Mouse (Mus musculus) layer of hippocampus, adult 18-20 months (tissue): ENCODE results near the gene Scgb1b2. TPM values are rescaled to one million over a fixed set of nuclear protein-coding genes. Genes with fewer than 3 reads are reported as not detected.

ENCODE experiments used
- DNase-seq, 2 experiments: peaks; one replicate each; pipeline ENCODE4 v3.0.0; 2022; ENCODE audit warnings: low spot score in 2 of 2
- long read RNA-seq: library from polyadenylated mRNA; stranded (forward); transcript quantifications from one replicate; pipeline ENCODE4 v2.0.0, GENCODE M21; 2021
- total RNA-seq, 2 experiments: library from RNA; stranded (reverse); gene quantifications; 2 replicates each; pipeline ENCODE4 v1.2.3; 2021

Gene Scgb1b2
- not detected for total RNA-seq
- long read RNA-seq: 0 reads

DNA sequence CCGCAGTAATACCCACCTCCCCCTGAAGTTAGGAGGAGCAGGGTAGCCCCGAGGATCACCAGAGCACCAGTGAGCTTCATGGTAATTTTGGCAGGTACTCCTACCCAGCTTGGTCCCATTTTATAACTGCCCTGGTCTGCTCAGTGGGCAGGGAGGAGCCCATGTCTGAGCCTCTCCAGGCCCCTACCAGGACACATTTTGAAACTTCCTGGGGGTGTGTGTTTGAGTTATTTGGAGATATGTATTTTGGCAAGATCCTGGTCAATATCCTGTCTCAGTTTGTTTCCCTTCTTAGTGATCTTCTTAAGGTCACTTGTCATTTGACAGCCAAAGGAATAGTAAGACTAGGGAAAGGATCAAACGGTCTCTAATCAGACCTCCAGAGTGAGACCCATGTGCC lies at the start of gene Scgb1b2:
Scgb1b2 (minus strand) TSS at position 101 of the 400 bp plus-strand sequence.
- no peak for DNase-seq

- no peak for DNase-seq
Measured at GRCm38 (mm10) chr7:31290208-31290607, 1.4 kb downstream of the Scgb1b2 start, which contains the start of gene Scgb2b2. Gene Scgb2b2 (plus strand): TSS chr7:31290508.

Other genes starting within 250 kb of the Scgb1b2 start
- gene Fxyd5, start 249.3 kb downstream of the Scgb1b2 start, total RNA-seq: 10 to 100 TPM; 16.8 to 21.5 TPM
- 100 to 1,000 TPM in 1 of 2 experiments, 10 to 100 TPM in 1; 87.4 to 103 TPM for gene Fxyd7, start 240.4 kb downstream of the Scgb1b2 start, total RNA-seq
- gene Fxyd1, start 234.6 kb downstream of the Scgb1b2 start, total RNA-seq: 100 to 1,000 TPM; 113 to 114 TPM
- gene Lgi4, start 232.5 kb downstream of the Scgb1b2 start, total RNA-seq: 10 to 100 TPM; 37.9 to 40.4 TPM
- under 1 TPM; 0.58 to 0.92 TPM for gene Fxyd3, start 215.1 kb downstream of the Scgb1b2 start, total RNA-seq
- gene Hpn, start 176.5 kb downstream of the Scgb1b2 start, total RNA-seq: 1 to 10 TPM; 4.3 to 7.0 TPM
- gene Scn1b, start 164.8 kb downstream of the Scgb1b2 start, total RNA-seq: 100 to 1,000 TPM; 669 to 714 TPM
- 100 to 1,000 TPM; 108 to 115 TPM for gene Gramd1a, start 135.9 kb downstream of the Scgb1b2 start, total RNA-seq
- not detected for gene Scgb2b2, start 1.3 kb downstream of the Scgb1b2 start, total RNA-seq
- gene Scgb2b3, start 70.3 kb upstream of the Scgb1b2 start, total RNA-seq: not detected
- gene Scgb1b3, start 83.8 kb upstream of the Scgb1b2 start, total RNA-seq: not detected